ENCODE assay signal across 8 mouse cellular contexts in genomic region chr4:117834845-117835530, GRCm38 (mm10). TPM values are rescaled to one million over a fixed set of nuclear protein-coding genes. Genes with fewer than 3 reads are reported as not detected.
DNase-seq lines count a peak whose midpoint lies in the region; ATAC-seq and TF ChIP-seq lines count a peak whose summit lies in the region.

No protein-coding gene starts in this region.

- H3K4me1 ChIP-seq in G1E (ENCODE audit: insufficient read depth, low read depth, low read length): peaks cover 75% of the 10 kb centered on the region
- H3K4me1 ChIP-seq in forebrain, embryonic 10.5 days: peaks cover 39% of the 10 kb centered on the region
- H3K4me1 ChIP-seq in heart, embryonic 15.5 days (replicated peaks): peaks cover 32% of the 10 kb centered on the region
- peaks cover 8% of the 10 kb centered on the region for H3K4me1 ChIP-seq in lung, embryonic 14.5 days (ENCODE audit: insufficient read depth)

- peak; percentile 86 for DNase-seq in G1E (ENCODE audit: low spot score)
- DNase-seq in c-Kit-positive CD71-negative TER-119-negative erythroid progenitor cells, embryonic 14.5 days (ENCODE audit: low read depth): peak; percentile 42
- peak; percentile 82 for DNase-seq in forebrain, embryonic 10.5 days (ENCODE audit: extremely low spot score, low spot score)
- DNase-seq in kidney, postnatal 14 days: peak; percentile 82
- peak; percentile 92 for DNase-seq in lung, embryonic 14.5 days
- DNase-seq in ovary, adult 18-20 months (ENCODE audit: low spot score): peak; percentile 84
- peak; percentile 42 for DNase-seq in thymus, postnatal 14 days

- no peaks in the 10 kb centered on the region for H3K36me3 ChIP-seq in G1E (replicated peaks)
- no peaks in the 10 kb centered on the region for H3K36me3 ChIP-seq in forebrain, embryonic 10.5 days (replicated peaks)
- H3K36me3 ChIP-seq in heart, embryonic 15.5 days: no peaks in the 10 kb centered on the region
- no peaks in the 10 kb centered on the region for H3K36me3 ChIP-seq in lung, embryonic 14.5 days (ENCODE audit: insufficient read depth)

- H3K27me3 ChIP-seq in G1E (ENCODE audit: insufficient read depth, low read length): peaks cover 21% of the 10 kb centered on the region
- peaks cover 42% of the 10 kb centered on the region for H3K27me3 ChIP-seq in forebrain, embryonic 10.5 days (ENCODE audit: poor library complexity, severe bottlenecking)
- no peaks in the 10 kb centered on the region for H3K27me3 ChIP-seq in heart, embryonic 15.5 days
- H3K27me3 ChIP-seq in lung, embryonic 14.5 days (ENCODE audit: insufficient read depth, low read length): no peaks in the 10 kb centered on the region

- peak overlapping the region; percentile 92 for H3K27ac ChIP-seq in forebrain, embryonic 10.5 days
- H3K27ac ChIP-seq in heart, embryonic 15.5 days: peak overlapping the region; percentile 84
- H3K27ac ChIP-seq in lung, embryonic 14.5 days (ENCODE audit: low read depth): peak overlapping the region; percentile 93

- peak; percentile 5; the same call in 1 of the 2 replicates for ATAC-seq in G1E (ENCODE audit: extremely low read depth, insufficient number of reproducible peaks, low FRiP score, poor library complexity, severe bottlenecking)
- ATAC-seq in heart, embryonic 15.5 days (replicated peaks; ENCODE audit: insufficient number of reproducible peaks, insufficient read depth, low FRiP score, low read depth): peak; percentile 33; the same call in 1 of the 2 replicates
- peak; percentile 62 for ATAC-seq in lung, embryonic 14.5 days (ENCODE audit: insufficient read depth)

- TF ChIP-seq CTCF in G1E (IDR thresholded peaks at IDR 0.05; ENCODE audit: low read depth, low read length): no peak
- TF ChIP-seq CTCF in lung, embryonic 14.5 days (IDR thresholded peaks at IDR 0.05; ENCODE audit: low read depth): peak; percentile 29; the same call in 1 of the 2 replicates

- peak overlapping the region; percentile 98 for H3K4me2 ChIP-seq in heart, embryonic 15.5 days
- H3K4me2 ChIP-seq in lung, embryonic 14.5 days: peak overlapping the region; percentile 92

- WGBS in forebrain, embryonic 10.5 days: under 1% methylated on average over 35 of the region's 36 CpGs
- 1% methylated on average over 36 of the region's 36 CpGs for WGBS in heart, embryonic 15.5 days
- WGBS in lung, embryonic 14.5 days: under 1% methylated on average over 36 of the region's 36 CpGs

- peak overlapping the region; percentile 74 for H3K4me3 ChIP-seq in G1E (ENCODE audit: low read depth, low read length)
- peak overlapping the region; percentile 72 for H3K4me3 ChIP-seq in forebrain, embryonic 10.5 days
- H3K4me3 ChIP-seq in heart, embryonic 15.5 days: peak overlapping the region; percentile 76
- peak overlapping the region; percentile 77 for H3K4me3 ChIP-seq in lung, embryonic 14.5 days (ENCODE audit: low read depth, low read length)

- no peaks in the 10 kb centered on the region for H3K9me3 ChIP-seq in G1E (replicated peaks)
- H3K9me3 ChIP-seq in forebrain, embryonic 10.5 days: no peaks in the 10 kb centered on the region
- no peaks in the 10 kb centered on the region for H3K9me3 ChIP-seq in heart, embryonic 15.5 days (replicated peaks)
- H3K9me3 ChIP-seq in lung, embryonic 14.5 days (ENCODE audit: low read depth, low read length): no peaks in the 10 kb centered on the region

- H3K9ac ChIP-seq in heart, embryonic 15.5 days: peak overlapping the region; percentile 74
- peak overlapping the region; percentile 59 for H3K9ac ChIP-seq in lung, embryonic 14.5 days

RNA-seq across cellular contexts. Expression of gene Slc6a9, which starts 0.7 kb away (rescaled TPM):
- total RNA-seq in G1E (2014; fragmentation: Nextera tagmentation) (3.3 and 34.8 TPM in 2 replicates), G1E (2017) (0.70 and 1.3 TPM in 2 replicates)
- 4.4 and 4.6 TPM in 2 replicates for polyA plus RNA-seq in G1E (2012)
- polyA plus RNA-seq in forebrain, embryonic 10.5 days (2016; fragmentation: Nextera tagmentation; extraction: Ambion mirVana): 7.0 and 9.1 TPM in 2 replicates
- 5.4 and 5.9 TPM in 2 replicates for polyA plus RNA-seq in heart, embryonic 15.5 days (2015; fragmentation: Nextera tagmentation; extraction: Ambion mirVana)
- 7.2 and 9.7 TPM in 2 replicates for polyA plus RNA-seq in lung, embryonic 14.5 days (2014; fragmentation: Nextera tagmentation; extraction: Ambion mirVana)

RNA-seq across cellular contexts. Expression of gene Ccdc24, which starts 37.4 kb away (rescaled TPM):
- total RNA-seq in G1E (2014; fragmentation: Nextera tagmentation) (not detected in 2 replicates), G1E (2017) (0.52 TPM in 1 of 2 replicates, not detected in the other)
- not detected in 2 replicates for polyA plus RNA-seq in G1E (2012)
- polyA plus RNA-seq in forebrain, embryonic 10.5 days (2016; fragmentation: Nextera tagmentation; extraction: Ambion mirVana): 1.2 TPM in 2 replicates
- 0.29 and 0.43 TPM in 2 replicates for polyA plus RNA-seq in heart, embryonic 15.5 days (2015; fragmentation: Nextera tagmentation; extraction: Ambion mirVana)
- polyA plus RNA-seq in lung, embryonic 14.5 days (2014; fragmentation: Nextera tagmentation; extraction: Ambion mirVana): 1.0 and 1.3 TPM in 2 replicates

RNA-seq across cellular contexts. Expression of gene B4galt2, which starts 48.3 kb away (rescaled TPM):
- total RNA-seq in G1E (2014; fragmentation: Nextera tagmentation): not detected in 2 replicates
- total RNA-seq in G1E (2017): 0.06 and 0.33 TPM in 2 replicates
- polyA plus RNA-seq in G1E (2012): 0.11 and 0.63 TPM in 2 replicates
- 20.9 and 21.8 TPM in 2 replicates for polyA plus RNA-seq in forebrain, embryonic 10.5 days (2016; fragmentation: Nextera tagmentation; extraction: Ambion mirVana)
- 9.1 and 12.4 TPM in 2 replicates for polyA plus RNA-seq in heart, embryonic 15.5 days (2015; fragmentation: Nextera tagmentation; extraction: Ambion mirVana)
- 27.6 and 31.8 TPM in 2 replicates for polyA plus RNA-seq in lung, embryonic 14.5 days (2014; fragmentation: Nextera tagmentation; extraction: Ambion mirVana)

RNA-seq across cellular contexts. Expression of gene Atp6v0b, which starts 52.1 kb away (rescaled TPM):
- total RNA-seq in G1E (2014; fragmentation: Nextera tagmentation) (247 and 294 TPM in 2 replicates), G1E (2017) (219 and 225 TPM in 2 replicates)
- 181 and 297 TPM in 2 replicates for polyA plus RNA-seq in G1E (2012)
- polyA plus RNA-seq in forebrain, embryonic 10.5 days (2016; fragmentation: Nextera tagmentation; extraction: Ambion mirVana): 160 and 166 TPM in 2 replicates
- polyA plus RNA-seq in heart, embryonic 15.5 days (2015; fragmentation: Nextera tagmentation; extraction: Ambion mirVana): 197 and 216 TPM in 2 replicates
- 139 and 150 TPM in 2 replicates for polyA plus RNA-seq in lung, embryonic 14.5 days (2014; fragmentation: Nextera tagmentation; extraction: Ambion mirVana)

RNA-seq across cellular contexts. Expression of gene Dph2, which starts 56.8 kb away (rescaled TPM):
- total RNA-seq in G1E (2014; fragmentation: Nextera tagmentation) (8.4 and 10.0 TPM in 2 replicates), G1E (2017) (11.3 and 12.4 TPM in 2 replicates)
- polyA plus RNA-seq in G1E (2012): 18.8 and 19.4 TPM in 2 replicates
- polyA plus RNA-seq in forebrain, embryonic 10.5 days (2016; fragmentation: Nextera tagmentation; extraction: Ambion mirVana): 29.1 and 29.3 TPM in 2 replicates
- polyA plus RNA-seq in heart, embryonic 15.5 days (2015; fragmentation: Nextera tagmentation; extraction: Ambion mirVana): 9.5 and 11.5 TPM in 2 replicates
- 21.4 and 21.7 TPM in 2 replicates for polyA plus RNA-seq in lung, embryonic 14.5 days (2014; fragmentation: Nextera tagmentation; extraction: Ambion mirVana)

Comparison
In these comparisons a context has a peak if more than half of its experiments do, and no peak if none do; other contexts are left out.
1. Peak in every context shown above with its lines: DNase-seq, ATAC-seq, H3K4me3 ChIP-seq and H3K27ac ChIP-seq.
2. ATAC-seq: peak in every context shown above with its lines; median percentile 62 in lung, embryonic 14.5 days; 33 in heart, embryonic 15.5 days; 5 in G1E.
3. DNase-seq: peak in every context shown above with its lines; median percentile 92 in lung, embryonic 14.5 days; 86 in G1E; 84 in ovary, adult 18-20 months; 82 in forebrain, embryonic 10.5 days; 82 in kidney, postnatal 14 days; 42 in c-Kit-positive CD71-negative TER-119-negative erythroid progenitor cells, embryonic 14.5 days; 42 in thymus, postnatal 14 days.